Mouse (Mus musculus): ENCODE results near the gene Cpne2.

- TF ChIP-seq CTCF (IDR thresholded peaks at IDR 0.05; ENCODE audit: low read depth) (no peak), EP300 (IDR thresholded peaks at IDR 0.05; ENCODE audit: low read depth) (no peak)
These were observed 31.6 kb downstream of the Cpne2 start for GRCm38 (mm10) chr8:94564421-94564820.
